Mouse (Mus musculus): Measurements from ENCODE around the gene Vangl1.
A peak's percentile ranks its signal among the peaks of the same experiment; 100 is the strongest.

The Vangl1 gene

GRCm38 (mm10) chr3:102203781-102204721, at the start of gene Vangl1:
TSS of gene Vangl1 (minus strand) at chr3:102204693.
- DNase-seq (ENCODE audit: low read depth, low spot score): peak; percentile 71

DNA sequence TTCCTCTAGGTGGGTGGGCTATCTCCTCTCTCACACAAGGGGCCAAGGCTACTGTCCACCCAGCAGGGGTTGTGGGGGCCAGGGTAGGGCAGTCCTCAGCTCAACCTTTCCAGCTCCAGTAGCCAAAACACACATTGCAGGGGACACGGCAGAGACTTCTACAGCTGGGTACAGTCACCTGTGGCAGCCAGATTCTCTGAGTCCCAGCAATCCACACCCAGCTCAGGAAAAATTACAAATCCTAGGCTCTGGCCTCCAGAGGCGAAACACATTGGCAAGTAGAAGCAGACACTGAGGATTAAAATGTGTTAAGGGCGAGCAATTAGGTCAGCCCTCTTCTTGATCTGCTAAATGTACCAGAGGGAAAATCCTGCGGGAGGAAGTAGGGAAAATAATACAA, 49.1 kb upstream of the Vangl1 start:
- no peak for DNase-seq (ENCODE audit: low read depth, low spot score)

DNA sequence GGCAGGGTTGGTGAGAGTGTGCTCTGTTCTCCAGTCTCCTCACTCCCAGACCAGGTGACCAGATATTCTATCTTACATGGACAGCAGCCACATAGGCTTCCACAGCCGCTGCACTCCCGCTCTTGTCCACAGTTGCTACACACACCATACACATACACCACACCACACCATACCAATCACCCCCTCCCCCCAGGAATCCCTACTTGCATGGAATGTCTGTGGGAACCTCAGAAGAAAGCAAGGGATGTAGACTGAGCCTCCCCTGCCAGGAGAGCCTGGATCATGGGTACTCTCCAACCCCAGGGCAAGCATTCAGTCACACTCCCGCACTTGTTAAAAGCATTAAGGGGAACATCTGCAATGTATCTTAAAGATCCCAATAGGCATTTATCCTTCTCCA, 48.4 kb upstream of the Vangl1 start:
- DNase-seq (ENCODE audit: low read depth, low spot score): no peak

GRCm38 (mm10) chr3:102250873-102251272, 46.4 kb upstream of the Vangl1 start:
- DNase-seq (ENCODE audit: low read depth, low spot score): no peak

DNA sequence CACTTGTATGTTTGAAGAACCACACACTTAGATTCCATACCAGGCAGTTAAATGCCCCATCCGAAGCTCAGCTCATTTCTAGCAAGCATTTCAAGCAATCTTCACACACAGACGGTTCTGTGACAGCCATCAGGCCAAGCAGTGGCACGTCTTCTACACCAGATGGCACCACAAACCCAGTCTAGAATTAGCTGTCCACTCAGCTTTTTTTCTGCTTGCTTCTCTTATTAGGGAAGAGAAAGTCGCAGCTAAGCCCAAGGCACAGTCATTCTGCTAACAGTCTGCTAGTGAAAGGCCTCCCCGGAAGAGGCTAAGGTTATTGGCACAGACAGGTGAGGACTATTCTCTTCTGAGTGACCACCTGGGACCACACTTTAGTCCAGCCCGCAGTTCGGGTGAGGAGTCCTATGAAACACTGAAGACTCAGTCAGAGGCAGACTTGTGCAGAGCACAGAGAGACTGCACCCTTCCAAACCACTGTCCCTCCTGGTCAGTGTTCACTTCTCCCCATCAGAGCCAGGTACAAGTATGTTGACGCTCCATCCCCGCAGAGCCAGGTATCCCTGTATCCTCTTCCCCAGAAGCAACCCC, 45.0 kb upstream of the Vangl1 start:
- peak; percentile 88 for DNase-seq (ENCODE audit: low read depth, low spot score)

DNA sequence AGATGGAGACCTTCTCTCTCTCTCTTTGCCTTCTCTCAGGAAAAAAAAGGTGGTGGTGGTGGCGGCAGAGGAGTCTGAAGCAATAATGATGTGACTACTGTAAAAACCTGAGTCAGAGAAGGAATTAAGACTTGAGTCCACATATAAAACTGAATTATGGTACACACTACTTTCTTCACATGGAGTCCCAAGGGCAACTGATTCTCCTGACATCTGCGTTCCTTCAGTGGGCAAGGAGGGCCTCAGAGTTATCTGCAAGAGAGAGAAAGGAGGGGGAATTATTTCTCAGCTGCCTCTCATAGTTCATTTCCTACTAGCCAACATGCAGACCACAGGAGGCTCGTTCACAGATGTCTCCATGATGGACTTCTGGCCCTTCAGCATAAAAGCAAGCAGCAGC, 40.1 kb upstream of the Vangl1 start:
- DNase-seq (ENCODE audit: low read depth, low spot score): no peak

GRCm38 (mm10) chr3:102242854-102243253, 38.4 kb upstream of the Vangl1 start:
- peak; percentile 75 for DNase-seq (ENCODE audit: low read depth, low spot score)

- DNase-seq (ENCODE audit: low read depth, low spot score): no peak
These were observed 27.1 kb upstream of the Vangl1 start for GRCm38 (mm10) chr3:102231418-102232134.

DNA sequence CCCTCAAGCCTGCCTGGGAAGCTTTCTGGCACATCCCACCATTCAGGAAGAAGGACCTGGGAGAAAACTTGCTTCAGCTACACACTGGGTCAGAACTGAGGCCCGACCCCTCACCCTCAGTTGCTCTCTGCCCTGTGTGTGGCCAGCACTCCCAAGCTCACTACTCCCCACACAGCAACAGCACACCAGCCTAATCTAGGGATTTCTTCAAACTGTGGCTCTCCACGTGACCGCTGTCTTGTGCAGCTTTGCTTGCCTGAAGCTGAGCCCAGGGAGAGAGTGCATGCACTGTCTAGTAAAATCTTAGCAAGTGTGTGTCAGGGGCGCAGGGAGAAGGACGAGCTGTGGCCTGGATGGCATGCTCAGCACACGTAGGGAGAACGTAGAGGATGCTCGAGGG, 18.3 kb upstream of the Vangl1 start:
- no peak for DNase-seq (ENCODE audit: low read depth, low spot score)

DNA sequence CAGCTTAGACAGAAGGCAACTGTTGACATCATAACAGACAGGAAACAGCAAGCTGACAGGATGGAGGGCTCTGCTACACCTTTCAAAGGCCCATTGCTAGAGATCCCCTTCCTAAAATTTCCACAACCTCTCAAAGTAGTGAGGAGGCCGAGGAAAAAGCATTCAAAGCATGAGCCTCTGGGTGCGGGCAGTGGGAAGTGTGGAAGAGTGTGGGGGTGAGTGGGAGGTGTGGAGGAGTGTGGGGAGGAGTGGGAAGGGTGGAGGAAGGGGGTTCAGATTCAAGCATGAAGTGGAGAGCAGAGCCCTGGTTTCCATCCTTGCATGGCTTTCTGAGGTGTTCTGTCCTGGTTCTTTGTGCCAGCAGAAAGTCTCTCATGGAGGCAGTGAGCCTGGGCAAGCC, 13.8 kb upstream of the Vangl1 start:
- DNase-seq (ENCODE audit: low read depth, low spot score): no peak

GRCm38 (mm10) chr3:102214736-102215135, 10.2 kb upstream of the Vangl1 start:
- DNase-seq (ENCODE audit: low read depth, low spot score): no peak

DNA sequence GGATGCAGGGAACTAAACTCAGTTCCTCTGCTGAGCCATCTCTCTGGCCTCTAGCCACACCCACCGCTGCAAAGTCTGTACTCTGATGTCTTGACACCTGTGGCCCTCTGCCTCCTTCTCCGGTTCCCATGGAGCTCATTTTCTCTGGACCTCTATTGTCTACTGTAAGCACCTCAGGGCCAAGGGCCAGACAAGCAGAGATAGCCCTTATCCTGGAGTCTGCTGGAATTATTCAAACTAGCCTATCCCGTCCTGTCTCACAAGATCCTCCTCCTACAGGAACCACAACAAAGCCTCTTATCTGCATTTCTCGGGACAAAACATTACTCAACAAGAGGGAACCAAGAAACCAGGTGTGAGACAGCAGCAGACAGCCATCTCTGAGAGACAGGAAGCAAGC, 9.8 kb upstream of the Vangl1 start:
- DNase-seq (ENCODE audit: low read depth, low spot score): no peak

GRCm38 (mm10) chr3:102212896-102213295, 8.4 kb upstream of the Vangl1 start:
- no peak for DNase-seq (ENCODE audit: low read depth, low spot score)

DNA sequence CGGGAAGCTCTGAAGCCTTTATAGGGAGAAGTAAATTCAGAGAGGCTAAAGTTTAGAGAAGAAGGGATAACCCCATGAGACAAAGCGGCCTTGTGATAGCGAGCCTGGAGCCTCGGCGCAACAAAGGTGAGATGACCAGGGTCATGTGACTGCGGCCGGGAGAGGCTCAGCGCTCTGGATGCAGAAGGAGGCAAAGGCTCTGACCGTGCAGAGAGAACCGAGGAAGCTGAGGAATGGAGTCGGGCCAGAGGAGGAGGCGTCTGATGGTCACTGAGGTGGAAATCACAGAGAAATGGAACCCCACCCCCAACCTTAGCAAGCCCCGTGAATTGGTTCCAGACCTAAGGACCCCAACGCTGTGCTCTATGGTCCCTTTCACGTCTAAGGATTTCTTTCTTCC, 7.8 kb upstream of the Vangl1 start:
- DNase-seq (ENCODE audit: low read depth, low spot score): no peak

DNA sequence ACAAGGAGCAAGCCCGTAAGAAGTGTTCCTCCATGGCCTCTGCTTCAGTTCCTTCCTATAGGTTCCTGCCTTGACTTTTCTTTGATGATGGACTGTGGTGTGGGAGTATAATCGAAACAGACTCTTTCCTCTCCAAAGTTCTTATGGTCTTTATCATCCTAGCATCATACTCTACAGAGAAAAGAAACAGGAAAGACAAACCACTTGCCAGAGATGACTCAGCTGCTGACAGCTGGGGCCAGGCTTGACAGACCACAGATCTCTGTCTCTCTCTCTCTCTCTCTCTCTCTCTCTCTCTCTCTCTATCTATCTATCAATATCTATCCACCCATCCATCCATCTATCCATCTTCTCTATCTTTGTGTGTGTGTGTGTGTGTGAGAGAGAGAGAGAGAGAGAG, 6.8 kb upstream of the Vangl1 start:
- DNase-seq (ENCODE audit: low read depth, low spot score): peak; percentile 55

GRCm38 (mm10) chr3:102210775-102211174, 6.3 kb upstream of the Vangl1 start:
- peak; percentile 41 for DNase-seq (ENCODE audit: low read depth, low spot score)

- DNase-seq (ENCODE audit: low read depth, low spot score): no peak
These were observed 4.4 kb upstream of the Vangl1 start for GRCm38 (mm10) chr3:102208861-102209260.

- DNase-seq (ENCODE audit: low read depth, low spot score): no peak
These were observed 951 bp upstream of the Vangl1 start for GRCm38 (mm10) chr3:102205458-102205830.

DNA sequence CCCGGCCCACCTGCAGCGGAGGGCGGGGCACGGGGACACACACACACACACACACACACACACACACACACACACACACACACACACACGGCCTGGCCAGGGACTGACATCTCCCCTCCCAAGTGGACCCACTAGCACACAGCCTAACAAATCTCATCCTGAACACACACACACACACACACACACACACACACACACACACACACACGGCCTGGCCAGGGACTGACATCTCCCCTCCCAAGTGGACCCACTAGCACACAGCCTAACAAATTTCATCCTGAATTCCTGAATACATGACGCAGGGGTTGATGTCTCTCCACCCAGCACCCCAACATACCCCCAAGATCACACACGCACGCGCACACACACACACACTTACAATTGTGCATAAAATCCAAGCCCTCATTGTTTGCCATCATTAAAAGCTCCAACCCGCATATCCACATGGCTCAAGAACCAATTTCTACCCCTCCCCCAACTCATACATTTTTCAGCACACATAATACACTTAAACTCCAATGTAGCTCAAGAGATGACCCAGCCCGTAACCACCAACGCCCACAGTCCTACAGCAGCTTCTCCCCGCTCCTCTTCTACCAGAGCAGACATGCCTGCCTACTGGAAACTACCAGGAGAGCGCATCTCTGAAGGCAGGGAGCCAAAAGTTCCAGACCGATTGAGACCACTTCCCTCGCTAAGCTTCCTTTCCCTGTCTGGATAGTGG, 403 bp upstream of the Vangl1 start:
- DNase-seq (ENCODE audit: low read depth, low spot score): peak; percentile 45

- DNase-seq (ENCODE audit: low read depth, low spot score): no peak
These were observed 1.4 kb downstream of the Vangl1 start for GRCm38 (mm10) chr3:102203131-102203530.

DNA sequence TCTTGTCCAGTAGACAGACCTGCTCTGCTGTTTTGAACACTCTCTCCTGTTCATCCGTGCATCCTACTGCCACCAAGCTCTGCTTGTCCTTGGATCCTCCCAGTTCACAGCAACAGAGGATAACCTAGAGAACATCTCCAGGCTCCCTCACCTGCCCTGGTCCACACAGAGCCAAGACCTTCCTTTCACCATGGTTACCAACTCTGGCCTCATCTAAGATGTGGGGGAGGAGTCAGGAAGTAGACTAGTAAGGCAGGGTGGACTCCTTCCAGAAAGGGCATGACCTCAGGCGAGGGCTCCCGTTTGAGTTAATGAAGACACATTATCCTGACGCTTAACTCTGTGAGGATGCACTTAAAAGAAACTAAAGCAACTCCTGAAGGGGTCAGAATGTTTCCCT, 4.5 kb downstream of the Vangl1 start:
- no peak for DNase-seq (ENCODE audit: low read depth, low spot score)

- DNase-seq (ENCODE audit: low read depth, low spot score): no peak
These were observed 5.3 kb downstream of the Vangl1 start for GRCm38 (mm10) chr3:102199226-102199625.
